Mouse (Mus musculus) left cerebral cortex, postnatal 4 days (tissue): ENCODE data around the gene Ebf3. TPM values are rescaled to one million over a fixed set of nuclear protein-coding genes. Genes with fewer than 3 reads are reported as not detected.

Experiments
- DNase-seq: peaks from one replicate; pipeline ENCODE4 v3.0.0-alpha.2; 2022
- intact Hi-C: fragments of 180-260 bp; cut with DNase I; formaldehyde crosslinking; loops from one replicate; pipeline ENCODE4 v1.15.1; 2025
- total RNA-seq, 2 experiments: library from RNA; stranded (reverse); gene quantifications; 2 replicates each; pipeline ENCODE4 v1.2.3; 2021

The Ebf3 gene
- total RNA-seq, 2 experiments from 2014 or later = 2.1 to 2.7 TPM

GRCm38 (mm10) chr7:137313183-137313903 is 902 bp downstream of the Ebf3 start:
- intact Hi-C loops = loop anchor here (10.0 kb wide), 1 partner anchor 109 kb away; no protein-coding TSS in a partner anchor
- DNase-seq = no peak

DNA sequence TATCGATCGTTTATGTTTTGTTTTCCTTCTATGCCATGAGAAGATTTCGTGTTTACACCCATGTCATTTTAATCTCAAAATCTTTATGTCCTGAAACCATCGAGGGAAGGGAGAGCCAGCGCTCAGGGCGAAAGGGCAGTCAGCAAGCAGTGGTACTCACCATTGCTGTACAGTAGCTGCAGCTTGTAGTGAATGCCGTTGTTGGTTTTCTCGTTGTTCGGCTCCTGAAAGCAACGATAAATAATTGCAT is 1.4 kb downstream of the Ebf3 start:
- intact Hi-C loops = loop anchor here (10.0 kb wide), 1 partner anchor 108 kb away; no protein-coding TSS in a partner anchor
- DNase-seq = no peak

DNA sequence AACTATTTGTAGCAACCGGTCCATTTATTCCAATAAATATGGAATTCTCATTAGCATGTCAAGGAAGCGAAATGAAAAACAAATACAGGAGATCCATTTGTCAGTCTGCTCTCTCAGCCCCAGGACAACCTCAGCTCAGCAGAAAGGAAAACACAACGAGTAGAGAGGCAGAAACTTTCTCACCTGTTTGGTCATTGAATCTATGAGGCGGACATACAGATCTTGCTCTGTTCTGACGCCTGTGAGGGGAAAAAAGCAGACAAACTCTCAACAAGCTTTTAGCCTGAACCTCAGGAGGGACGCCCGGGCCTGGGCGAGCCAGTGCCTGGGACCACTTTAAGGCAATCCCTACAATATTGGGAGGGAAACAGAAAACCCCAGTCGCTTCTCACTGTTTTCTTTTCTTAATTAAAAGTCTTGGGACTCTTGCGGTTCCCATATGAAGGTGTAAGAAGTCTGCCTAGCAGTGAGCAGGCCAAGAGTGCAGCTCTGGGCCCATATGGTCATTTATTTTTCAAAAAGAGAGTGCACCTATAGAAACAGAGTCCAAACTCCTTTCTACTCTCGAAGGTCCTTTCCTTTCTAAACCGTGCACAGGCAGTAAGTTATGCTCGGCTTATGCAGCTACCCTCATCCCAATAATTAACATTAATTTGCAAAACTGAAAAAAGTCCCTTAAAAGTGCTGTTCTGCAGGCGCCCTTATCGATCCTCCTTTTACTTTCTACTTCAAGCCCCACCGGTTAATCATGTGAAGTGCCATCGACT is 1.9 kb downstream of the Ebf3 start:
- intact Hi-C loops = loop anchor here (10.0 kb wide), 1 partner anchor 108 kb away; no protein-coding TSS in a partner anchor
- no peak for DNase-seq

DNA sequence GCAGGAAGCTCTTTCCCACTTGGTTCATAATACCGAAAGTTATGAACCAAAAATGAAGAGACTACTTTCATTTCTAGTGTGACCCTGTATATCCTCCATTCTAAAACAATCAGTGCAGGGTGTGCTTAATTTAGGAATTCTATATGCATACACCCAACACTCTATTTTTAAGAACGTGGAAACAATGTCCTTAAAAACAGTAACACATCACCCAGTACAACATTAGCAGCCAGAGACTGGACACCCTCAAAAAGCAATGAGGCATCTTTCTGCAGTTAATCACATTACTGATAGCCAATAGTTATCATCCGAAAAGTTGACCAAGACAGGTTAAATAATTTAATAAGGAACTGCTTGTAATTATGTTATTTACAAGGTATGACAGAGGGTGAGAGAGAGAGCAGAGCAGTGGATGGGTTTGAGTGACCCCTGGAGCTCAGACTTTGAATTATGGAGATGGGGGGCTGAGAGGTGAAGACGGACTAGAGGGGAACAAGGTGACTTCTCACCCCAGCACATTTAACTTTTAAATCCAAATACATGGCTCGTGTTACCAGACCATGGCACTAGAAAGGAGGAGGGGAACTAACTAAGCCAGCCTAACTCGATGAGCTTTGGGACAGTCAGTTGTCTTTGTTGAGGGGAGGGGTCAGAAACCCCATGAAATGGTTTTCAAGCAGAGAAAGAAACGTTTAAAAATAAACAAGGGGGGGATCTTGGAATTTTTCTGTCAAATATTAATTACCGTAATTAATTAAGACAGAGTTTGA is 2.7 kb downstream of the Ebf3 start:
- no peak for DNase-seq
- intact Hi-C loops = loop anchor here (10.0 kb wide), 1 partner anchor 107 kb away; no protein-coding TSS in a partner anchor

GRCm38 (mm10) chr7:137310876-137311275 is 3.4 kb downstream of the Ebf3 start:
- DNase-seq = no peak
- intact Hi-C loops = loop anchor here (10.0 kb wide), 1 partner anchor 106 kb away; no protein-coding TSS in a partner anchor

GRCm38 (mm10) chr7:137310091-137310761 is 4.0 kb downstream of the Ebf3 start:
- intact Hi-C loops = loop anchor here (10.0 kb wide), 1 partner anchor 105 kb away; no protein-coding TSS in a partner anchor
- no peak for DNase-seq

- DNase-seq = peak; percentile 48
- intact Hi-C loops = loop anchor here (5.0 to 10.0 kb wide), 2 partner anchors 105 to 822 kb away; no protein-coding TSS in a partner anchor
Observed at GRCm38 (mm10) chr7:137309071-137310066, 4.9 kb downstream of the Ebf3 start.

DNA sequence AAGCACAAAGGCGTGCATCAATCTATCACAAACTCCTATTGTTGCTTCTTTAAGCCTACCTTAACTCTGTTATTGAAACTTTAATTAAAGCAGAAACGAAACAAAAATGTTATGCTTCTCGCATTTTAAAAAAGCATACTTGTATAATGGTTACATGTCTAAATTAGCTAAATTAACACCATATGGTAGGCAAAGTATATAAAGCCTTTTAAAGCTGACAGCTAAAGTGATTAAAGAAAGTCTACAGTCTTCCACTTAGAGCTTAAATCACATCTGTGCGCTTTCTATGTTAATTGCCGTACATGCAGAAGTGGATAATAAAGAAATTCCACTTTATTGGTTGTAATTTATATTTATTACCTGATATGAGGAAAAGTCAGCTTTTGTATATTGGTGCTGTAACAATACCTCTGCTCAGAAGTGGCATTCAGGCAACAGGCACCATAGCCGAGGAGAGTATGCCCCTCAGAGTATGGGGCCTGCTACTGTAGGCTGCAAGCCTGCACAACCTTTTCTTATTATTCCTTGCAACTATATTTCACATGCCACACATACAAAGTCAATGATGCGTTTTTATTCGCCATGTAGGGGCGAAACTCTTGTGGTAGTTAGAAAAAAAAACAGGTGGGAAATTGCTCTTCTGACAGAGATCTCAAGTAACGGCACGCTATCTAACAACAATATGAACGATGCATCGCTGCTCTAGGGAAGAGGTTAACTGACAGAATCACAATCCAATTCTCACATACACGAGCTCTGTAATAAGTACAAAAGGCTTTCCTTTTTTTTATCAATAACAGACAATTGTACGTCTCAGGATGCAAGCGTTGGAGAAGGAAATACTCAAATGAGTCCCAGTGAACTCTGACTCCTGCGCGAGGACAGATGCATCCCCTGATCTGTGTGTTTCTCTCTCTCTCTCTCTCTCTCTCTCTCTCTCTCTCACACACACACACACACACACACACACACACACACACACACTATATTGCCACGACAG is 5.9 kb downstream of the Ebf3 start:
- DNase-seq = no peak
- intact Hi-C loops = loop anchor here (5.0 kb wide), 1 partner anchor 821 kb away; no protein-coding TSS in a partner anchor

DNA sequence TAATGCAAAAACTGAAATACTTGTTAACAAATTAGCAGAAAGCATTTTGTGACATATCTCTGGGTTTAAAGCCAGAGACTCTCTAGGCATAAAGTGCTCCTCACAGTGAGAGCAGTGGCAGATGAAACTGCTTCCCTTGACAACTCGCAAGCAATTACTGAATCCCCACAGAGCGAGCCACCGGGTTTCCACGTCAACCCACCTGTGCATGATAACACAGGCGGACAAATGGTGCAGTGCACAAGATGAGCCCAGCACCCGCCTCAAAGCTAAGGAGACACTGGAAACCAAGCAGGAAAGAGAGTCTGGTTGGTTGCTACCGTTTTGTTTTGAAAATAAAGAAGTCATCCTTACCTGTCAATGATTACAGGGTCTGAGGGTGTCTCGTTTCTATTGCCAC is 7.1 kb downstream of the Ebf3 start:
- DNase-seq = peak; percentile 64
- intact Hi-C loops = loop anchor here (5.0 kb wide), 1 partner anchor 820 kb away; no protein-coding TSS in a partner anchor

DNA sequence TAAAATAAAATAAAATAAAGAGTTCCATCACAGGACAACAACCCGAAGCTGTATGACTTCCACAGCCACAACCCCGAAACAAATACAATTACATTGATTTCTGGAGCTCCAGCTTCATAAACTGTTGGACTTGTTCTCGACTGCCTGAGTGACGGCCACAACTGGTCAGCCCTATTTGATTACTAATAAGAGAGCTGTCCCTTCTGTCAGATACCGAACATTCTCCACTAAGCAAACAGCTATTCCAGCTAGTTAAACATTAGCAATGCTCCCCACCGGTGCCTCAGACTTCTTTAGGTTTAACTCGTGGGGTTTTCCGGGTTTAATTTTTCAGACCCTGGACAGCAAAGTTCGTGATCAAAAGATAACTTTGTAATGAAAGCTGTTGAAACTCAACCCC is 8.1 kb downstream of the Ebf3 start:
- intact Hi-C loops = loop anchor here (5.0 kb wide), 1 partner anchor 819 kb away; no protein-coding TSS in a partner anchor

GRCm38 (mm10) chr7:137303776-137304171 is 10.5 kb downstream of the Ebf3 start:
- intact Hi-C loops = no loop called here
- DNase-seq = peak; percentile 76

More for the DNA sequence above, 8.1 kb downstream of the Ebf3 start:
- no peak for DNase-seq

- intact Hi-C loops = no loop called here
Observed at GRCm38 (mm10) chr7:137302961-137303775, 11.1 kb downstream of the Ebf3 start.

GRCm38 (mm10) chr7:137302161-137302560 is 12.1 kb downstream of the Ebf3 start:
- DNase-seq = no peak
- intact Hi-C loops = no loop called here

More at GRCm38 (mm10) chr7:137302961-137303775, 11.1 kb downstream of the Ebf3 start:
- DNase-seq = no peak

DNA sequence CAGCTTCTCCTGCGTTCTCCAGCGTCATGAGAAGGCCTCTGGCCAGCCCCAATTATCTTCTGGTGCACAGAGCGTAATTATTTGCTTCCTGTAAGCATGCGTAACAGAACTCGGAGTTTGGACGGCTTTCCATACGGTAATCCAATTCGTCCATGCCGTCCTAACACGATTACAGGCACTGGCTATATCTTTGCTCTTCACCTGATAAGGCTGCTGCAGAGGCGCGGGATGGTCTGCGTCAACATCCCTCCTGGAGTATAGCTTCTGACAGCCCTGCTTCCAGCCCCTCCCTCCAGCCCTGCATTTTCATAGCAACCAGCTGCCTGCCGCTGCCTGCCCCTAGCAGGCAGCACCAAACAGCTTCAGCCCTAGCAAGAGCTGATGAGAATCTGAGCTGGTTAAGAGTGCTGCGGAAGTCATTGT is 12.9 kb downstream of the Ebf3 start:
- no peak for DNase-seq
- intact Hi-C loops = no loop called here

DNA sequence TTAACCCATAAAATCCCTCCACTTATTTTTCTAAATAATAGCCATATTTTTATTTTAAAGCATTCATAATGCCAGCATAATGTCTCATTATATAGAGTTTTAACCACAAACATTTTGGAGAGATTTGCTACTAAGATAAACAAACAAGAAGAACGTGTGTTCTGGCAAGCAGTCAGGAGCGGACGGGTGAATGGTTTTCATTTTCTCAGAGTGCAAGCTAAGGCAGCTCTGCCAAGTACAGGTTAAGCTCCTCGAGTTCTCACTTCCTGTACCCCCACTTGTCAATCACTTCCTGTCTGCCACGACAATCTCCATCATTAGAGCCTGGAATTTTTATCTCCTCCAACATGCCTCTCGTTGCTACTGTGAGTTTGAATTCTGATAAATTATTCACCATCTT is 13.4 kb downstream of the Ebf3 start:
- DNase-seq = no peak
- intact Hi-C loops = no loop called here

DNA sequence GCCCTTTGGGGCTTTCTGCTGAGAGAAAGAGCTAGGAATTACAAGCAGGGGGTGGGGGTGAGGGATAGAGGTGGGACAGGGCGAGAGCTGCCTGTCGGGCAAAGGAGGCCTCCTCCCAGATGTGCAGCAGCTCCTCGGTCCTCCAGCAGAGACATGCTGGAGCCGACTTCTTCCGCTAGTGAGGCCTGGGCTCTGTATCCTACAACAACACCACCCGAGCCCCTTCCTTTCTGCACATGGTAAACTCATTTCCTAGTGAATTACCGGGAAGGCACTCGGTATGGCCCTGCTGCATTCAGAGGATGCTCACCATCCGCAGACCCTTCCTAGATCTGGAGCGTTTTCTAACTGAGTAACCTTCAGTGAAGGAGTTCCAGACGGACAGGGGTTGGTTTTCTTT is 14.1 kb downstream of the Ebf3 start:
- no peak for DNase-seq
- intact Hi-C loops = no loop called here
